Mouse (Mus musculus) cerebellum, adult 9-10 months (tissue): Measurements from ENCODE around the gene Krt15.
A peak's percentile ranks its signal among the peaks of the same experiment; 100 is the strongest.

Experiments used
- DNase-seq: peaks from one replicate; pipeline ENCODE4 v3.0.0; 2022

The Krt15 gene

DNA sequence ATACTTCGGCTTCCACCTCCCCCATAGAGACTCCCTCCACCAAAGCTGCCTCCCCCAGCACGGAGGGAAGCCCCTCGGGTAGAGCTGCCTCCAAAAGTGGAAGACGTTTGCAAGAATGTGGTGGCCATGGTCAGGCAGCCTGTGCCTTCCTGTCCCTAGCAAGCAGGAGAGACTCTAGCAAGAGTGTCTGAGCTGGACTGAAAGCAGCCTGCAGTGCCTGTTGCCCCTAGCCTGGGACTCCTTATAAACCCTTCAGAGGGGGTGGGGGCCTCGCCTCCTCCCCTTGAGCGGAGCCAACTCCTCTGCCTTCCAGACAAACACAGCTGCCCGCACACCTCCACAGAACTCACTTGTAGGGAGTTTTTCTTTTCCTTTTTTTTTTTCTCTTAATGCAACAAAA is at the start of gene Krt15:
Gene Krt15 (minus strand): TSS at position 198 of the 400 bp plus-strand sequence.
- no peak for DNase-seq

DNA sequence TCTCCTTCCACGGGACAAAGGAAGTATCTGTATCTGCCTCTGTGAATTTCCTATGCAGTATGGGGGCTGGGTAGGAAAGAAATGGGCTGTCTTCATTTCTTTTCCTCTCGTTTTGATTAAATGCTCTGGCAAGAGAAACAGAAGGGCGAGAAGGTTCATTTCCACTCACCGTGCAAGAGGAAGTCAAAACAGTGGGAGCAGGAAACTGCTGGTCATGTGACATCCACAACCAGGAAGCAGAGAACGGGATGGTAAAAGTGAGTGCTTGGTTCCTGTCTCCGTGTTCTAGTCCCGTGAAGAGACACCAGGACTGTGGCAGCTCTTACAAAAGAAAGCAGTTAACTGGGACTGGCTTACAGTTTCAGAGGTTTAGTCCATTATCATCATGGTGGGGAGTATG is 46.0 kb upstream of the Krt15 start:
- DNase-seq, result no peak

GRCm38 (mm10) chr11:100179260-100179659 is 43.5 kb upstream of the Krt15 start:
- no peak for DNase-seq

GRCm38 (mm10) chr11:100178307-100178706 is 42.6 kb upstream of the Krt15 start:
- no peak for DNase-seq

DNA sequence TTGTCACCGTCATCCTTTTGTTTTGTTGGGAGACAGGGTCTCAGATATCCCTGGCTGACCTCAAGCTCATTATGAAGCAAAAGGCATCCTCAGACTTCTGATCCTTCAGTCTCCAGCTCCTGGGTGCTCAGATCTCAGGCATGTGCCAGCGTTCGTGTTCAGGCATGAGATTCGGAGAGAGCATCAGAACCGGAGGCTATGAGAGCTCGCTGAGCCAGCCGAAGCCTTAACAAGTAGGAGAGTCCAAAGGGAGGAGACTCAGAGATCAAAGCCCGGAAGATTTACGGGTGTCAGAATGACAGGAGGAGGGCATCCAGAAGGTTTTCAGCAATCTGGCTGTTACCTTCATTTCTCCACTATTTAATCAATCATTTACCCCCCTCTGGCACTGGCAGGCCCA is 41.1 kb upstream of the Krt15 start:
- DNase-seq, result no peak

DNA sequence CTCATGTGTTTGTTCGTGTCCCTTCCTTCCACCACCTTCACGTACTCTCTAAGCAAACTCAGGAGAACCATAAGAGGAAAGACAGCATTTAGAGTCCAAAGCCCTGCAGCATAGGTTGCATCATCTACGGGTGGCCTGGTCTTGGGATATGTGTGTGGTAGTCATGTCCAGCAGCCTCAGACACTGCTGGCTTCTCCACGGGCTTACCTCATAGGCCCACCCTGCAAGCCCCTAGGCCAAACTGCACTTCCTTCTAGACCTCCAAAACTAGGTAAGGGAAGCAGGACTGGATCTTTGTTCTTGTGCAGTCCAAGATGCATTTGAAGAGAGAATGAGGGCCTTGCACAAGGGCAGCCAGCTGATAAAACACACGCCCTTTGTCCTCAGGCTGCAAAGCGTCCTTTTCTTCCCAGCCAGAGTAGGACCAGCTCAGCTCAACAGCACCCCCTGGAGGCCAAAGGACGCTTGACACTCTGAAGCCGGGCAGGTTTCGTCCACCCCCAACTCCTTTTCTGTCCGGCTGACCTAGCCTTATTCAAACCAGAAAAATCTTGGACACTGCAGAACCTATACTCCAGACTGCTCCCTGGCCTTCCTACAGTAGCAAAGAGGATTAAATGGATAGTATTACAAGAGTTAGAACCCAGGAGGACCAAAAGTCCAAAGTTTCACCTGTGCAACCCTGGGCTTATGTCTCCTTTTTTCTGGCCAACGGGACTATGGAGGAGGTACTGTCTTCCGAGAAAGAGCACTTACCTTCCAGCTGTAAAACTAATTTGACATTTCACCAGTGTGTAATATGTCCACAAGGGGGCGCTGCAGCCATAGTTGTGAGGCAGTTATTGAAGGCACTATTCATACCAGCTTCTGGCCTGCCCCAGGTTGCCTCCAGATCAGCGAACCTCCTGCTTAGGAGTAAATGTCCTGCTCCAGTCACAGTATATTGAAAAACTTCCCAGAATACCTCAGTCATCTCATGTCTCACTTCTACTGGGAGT is 33.3 kb upstream of the Krt15 start:
- DNase-seq, result peak; percentile 17

DNA sequence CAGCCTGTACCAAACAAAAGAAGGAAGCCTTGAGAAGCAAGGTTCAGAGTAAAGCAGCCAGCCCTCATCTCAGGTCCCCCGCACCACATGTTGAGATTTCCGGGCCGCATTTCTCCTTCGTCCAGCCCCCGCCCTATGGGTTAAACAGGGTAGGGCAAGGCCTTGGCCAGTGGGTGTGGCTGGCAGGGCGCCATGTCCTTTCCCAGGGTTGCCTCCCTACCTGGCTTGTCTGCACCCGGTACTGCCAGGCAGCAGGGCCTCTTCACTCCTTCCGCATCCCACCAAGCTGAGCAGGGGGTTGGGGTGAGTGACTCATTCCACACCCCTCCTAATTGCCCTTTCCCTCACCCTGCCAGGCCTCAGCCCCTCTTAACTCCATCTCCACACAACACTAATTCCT is 32.3 kb upstream of the Krt15 start:
- DNase-seq, result no peak

GRCm38 (mm10) chr11:100164392-100164791 is 28.7 kb upstream of the Krt15 start:
- DNase-seq, result no peak

DNA sequence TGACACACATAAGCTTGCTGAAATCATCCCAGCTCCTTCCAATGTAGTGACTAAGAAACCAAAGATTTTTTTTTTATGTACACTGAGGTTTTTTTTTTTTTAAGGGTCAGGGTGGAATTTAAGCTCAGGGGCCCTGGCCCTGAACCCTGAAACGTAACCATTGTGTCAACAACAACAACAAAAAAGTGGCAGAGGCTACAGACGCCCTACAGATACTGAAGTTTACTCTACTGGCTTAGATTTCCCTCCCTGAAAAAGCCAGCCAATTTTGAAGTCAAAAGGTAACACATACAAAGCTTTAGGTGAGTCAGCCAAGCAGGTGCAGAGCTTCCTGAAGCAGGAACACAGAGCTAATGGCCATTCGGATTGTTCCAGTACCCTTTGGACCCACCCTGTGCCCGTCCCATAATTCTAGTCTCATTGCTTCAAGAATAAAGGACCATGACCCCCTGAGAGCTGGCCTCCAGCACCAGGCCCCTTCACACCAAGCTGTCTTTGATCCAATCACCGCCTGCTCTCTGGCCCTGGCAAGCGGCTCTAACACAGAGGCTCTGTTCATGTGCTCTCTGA is 22.3 kb upstream of the Krt15 start:
- DNase-seq, result no peak

GRCm38 (mm10) chr11:100157331-100157730 is 21.6 kb upstream of the Krt15 start:
- no peak for DNase-seq

- no peak for DNase-seq
Measured at GRCm38 (mm10) chr11:100155497-100156255, 19.9 kb upstream of the Krt15 start.

GRCm38 (mm10) chr11:100148615-100149330 is 13.0 kb upstream of the Krt15 start, which contains the start of gene Krt19:
Krt19 (minus strand) TSS chr11:100148665.
- DNase-seq, result no peak

- DNase-seq, result no peak
Measured at GRCm38 (mm10) chr11:100147566-100148353, 12.0 kb upstream of the Krt15 start.

- no peak for DNase-seq
Measured at GRCm38 (mm10) chr11:100145858-100146560, 10.3 kb upstream of the Krt15 start.

DNA sequence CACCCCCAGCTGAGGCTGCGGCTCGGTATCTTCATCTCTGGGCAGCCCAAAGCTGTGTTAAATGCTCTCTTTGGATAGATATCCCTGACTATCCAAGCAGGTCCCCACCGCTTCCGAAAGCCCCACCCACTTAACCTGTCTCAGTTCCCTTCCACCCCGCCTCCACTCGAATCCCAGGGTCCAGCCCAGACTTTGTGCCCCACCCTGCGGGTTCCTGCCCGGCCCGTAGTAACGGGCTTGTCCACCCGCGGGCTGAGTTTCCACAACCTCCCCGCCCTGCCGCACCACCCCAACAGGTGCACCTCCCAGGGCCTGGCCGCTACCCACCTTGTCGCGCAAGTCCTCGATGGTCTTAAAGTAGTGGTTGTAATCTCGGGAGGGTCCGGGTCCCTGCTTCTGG is 9.4 kb upstream of the Krt15 start:
- DNase-seq, result no peak

DNA sequence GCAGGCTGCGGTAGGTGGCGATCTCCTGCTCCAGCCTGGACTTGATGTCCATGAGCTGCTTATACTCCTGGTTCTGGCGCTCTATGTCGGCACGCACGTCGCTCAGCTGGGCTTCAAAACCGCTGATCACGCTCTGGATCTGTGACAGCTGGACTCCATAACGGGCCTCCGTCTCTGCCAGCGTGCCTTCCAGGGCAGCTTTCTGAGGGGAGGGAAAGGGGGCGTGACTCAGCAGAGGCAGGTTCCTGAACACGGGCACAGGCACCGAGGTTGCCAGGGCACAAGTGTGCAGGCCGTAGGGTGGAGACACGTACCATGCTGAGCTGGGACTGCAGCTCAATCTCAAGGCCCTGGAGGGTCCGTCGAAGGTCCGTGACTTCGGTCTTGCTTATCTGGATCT is 5.2 kb upstream of the Krt15 start:
- no peak for DNase-seq

GRCm38 (mm10) chr11:100139391-100139790 is 3.7 kb upstream of the Krt15 start:
- no peak for DNase-seq

GRCm38 (mm10) chr11:100138809-100139208 is 3.1 kb upstream of the Krt15 start:
- DNase-seq, result no peak

DNA sequence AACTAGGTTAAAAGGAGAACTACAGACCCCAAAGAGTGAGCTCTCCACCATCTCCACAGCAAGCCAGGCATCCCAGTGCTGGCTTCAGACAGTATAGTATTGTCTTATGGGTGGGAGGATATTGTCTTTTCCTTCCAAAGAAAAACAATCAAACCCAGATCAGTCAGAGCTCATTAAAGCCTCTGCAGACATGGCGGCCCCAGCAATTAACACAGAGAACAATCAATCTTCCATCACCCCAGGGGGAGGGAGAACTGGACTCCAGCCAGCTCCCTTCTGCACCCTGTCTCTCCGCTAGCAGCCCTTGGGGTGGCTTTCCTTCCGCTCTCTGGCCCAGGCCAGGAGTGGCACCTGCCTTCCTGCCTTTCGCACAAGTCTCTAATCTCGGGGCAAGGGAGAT is 2.0 kb upstream of the Krt15 start:
- DNase-seq, result no peak

DNA sequence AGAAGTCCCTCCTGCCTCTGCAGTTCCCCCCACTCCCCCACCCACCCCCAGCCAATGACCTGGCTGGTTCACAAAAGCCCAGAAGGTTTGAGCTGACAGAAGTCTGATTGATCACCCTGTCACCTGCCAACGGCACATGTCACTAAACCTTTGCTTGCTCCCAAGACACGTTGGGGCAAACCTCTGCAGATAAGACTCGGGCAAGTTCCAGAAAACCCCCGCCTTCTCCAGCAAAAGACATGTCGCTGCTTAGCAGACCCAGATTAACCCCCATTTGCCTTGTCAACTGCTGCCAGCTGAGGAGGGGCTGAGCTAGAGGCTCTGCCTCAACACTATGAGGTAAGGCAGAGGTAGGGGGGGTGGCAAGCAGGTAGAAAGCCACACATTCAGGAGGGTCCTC is 831 bp upstream of the Krt15 start:
- no peak for DNase-seq

DNA sequence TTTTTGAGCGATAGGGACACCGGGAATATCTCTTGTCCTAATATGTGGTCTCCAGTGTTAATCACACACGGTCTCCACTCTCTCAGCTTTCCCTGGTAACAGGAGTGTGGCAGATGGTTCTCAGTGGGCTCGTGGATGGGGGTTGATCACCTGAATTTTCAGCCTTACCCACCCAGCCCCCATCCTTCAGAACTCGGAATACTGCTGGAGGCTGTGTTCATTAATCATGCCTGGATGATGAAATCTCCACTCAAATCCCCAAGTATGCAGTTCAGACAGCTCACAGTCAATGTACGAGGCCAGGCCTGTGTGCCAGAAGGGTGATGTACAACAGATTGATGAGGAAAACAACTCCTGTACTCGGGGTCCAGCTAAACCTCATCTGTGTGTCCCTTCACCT is 10.8 kb downstream of the Krt15 start:
- no peak for DNase-seq
